Mouse (Mus musculus) liver, postnatal 0 days (tissue): Measurements from ENCODE around the gene Ctla4. TPM values are rescaled to one million over a fixed set of nuclear protein-coding genes. Genes with fewer than 3 reads are reported as not detected.

ENCODE experiments used
- ATAC-seq: fragments of 200-750 bp; cut with Nextera tagmentation; 2 replicates; pipeline ENCODE4 v1.8.0; 2017; ENCODE audit warnings: mild to moderate bottlenecking, moderate library complexity
- DNase-seq: peaks from one replicate; pipeline ENCODE4 v3.0.0-alpha.2; 2016
- H3K27ac ChIP-seq: fragments of 300-500 bp; sonication (generic); 2 replicates; pipeline ENCODE4 v1.5.1; 2014; ENCODE audit warnings: antibody characterized with exemption, moderate library complexity, mild to moderate bottlenecking, low read depth
- H3K27me3 ChIP-seq: fragments of 300-500 bp; sonication (generic); 2 replicates; pipeline ENCODE4 v1.6.1; 2014; ENCODE audit warnings: low read length, control low read depth, mixed read lengths; ENCODE audit not compliant: insufficient read depth
- H3K36me3 ChIP-seq: fragments of 300-500 bp; sonication (generic); replicated peaks from 2 replicates; pipeline ENCODE4 v1.6.1; 2014; ENCODE audit warnings: mild to moderate bottlenecking, control low read depth, low read length, moderate library complexity, mixed read lengths; ENCODE audit not compliant: insufficient read depth
- H3K4me1 ChIP-seq: fragments of 300-500 bp; sonication (generic); 2 replicates; pipeline ENCODE4 v1.6.1; 2014; ENCODE audit warnings: antibody characterized with exemption, mild to moderate bottlenecking, control low read depth; ENCODE audit not compliant: insufficient read depth
- H3K4me2 ChIP-seq: fragments of 300-500 bp; sonication (generic); 2 replicates; pipeline ENCODE4 v1.6.1; 2014; ENCODE audit warnings: low read depth, mild to moderate bottlenecking, low read length, moderate library complexity, mixed read lengths
- H3K4me3 ChIP-seq: fragments of 300-500 bp; sonication (generic); 2 replicates; pipeline ENCODE4 v1.5.1; 2014; ENCODE audit warnings: low read depth, low read length
- H3K9ac ChIP-seq: fragments of 300-500 bp; sonication (generic); replicated peaks from 2 replicates; pipeline ENCODE4 v1.6.1; 2014; ENCODE audit warnings: mild to moderate bottlenecking, moderate library complexity
- H3K9me3 ChIP-seq: fragments of 300-500 bp; sonication (generic); 2 replicates; pipeline ENCODE4 v1.6.1; 2016; ENCODE audit warnings: mild to moderate bottlenecking, control low read depth, low read length, mixed read lengths
- CTCF ChIP-seq: sonication (generic); IDR thresholded peaks from 2 replicates; pipeline ENCODE4 v1.5.1; 2016; ENCODE audit warnings: antibody characterized with exemption, low read depth
- EP300 ChIP-seq: IDR thresholded peaks from 2 replicates; pipeline ENCODE4 v1.6.1; 2016; ENCODE audit warnings: antibody characterized with exemption, low read depth, mild to moderate bottlenecking
- WGBS: fragments of 180-500 bp; shearing (Covaris S2); extraction: QIAGEN DNeasy Blood & Tissue Kit; methylation state at CpG from one replicate; pipeline ENCODE4 v1.1.7; 2014; ENCODE audit not compliant: insufficient replicate concordance; 5-methylcytosine and 5-hydroxymethylcytosine counted together
- polyA plus RNA-seq: library from polyadenylated mRNA; unstranded; fragments of >200 nt; fragmentation: Nextera tagmentation; extraction: Ambion mirVana; gene quantifications from 2 replicates; pipeline ENCODE4 v1.2.1, GENCODE M21; 2015

The Ctla4 gene
- polyA plus RNA-seq, 1 experiment from 2014 or later, result not detected

GRCm38 (mm10) chr1:60857351-60858220 lies 29.2 kb upstream of the Ctla4 start:
- 58% methylated on average over 12 of the region's 12 CpGs for WGBS
- no peak for DNase-seq

GRCm38 (mm10) chr1:60859159-60859558 lies 27.6 kb upstream of the Ctla4 start:
- TF ChIP-seq CTCF, result no peak
- TF ChIP-seq EP300, result no peak
- Histone ChIP-seq H3K4me3 (no peak overlapping the region), H3K36me3 (no peaks in the 10 kb centered on the region), H3K9me3 (no peaks in the 10 kb centered on the region), H3K4me2 (no peak overlapping the region), H3K4me1 (peaks cover 25% of the 10 kb centered on the region), H3K9ac (no peak overlapping the region), H3K27me3 (no peaks in the 10 kb centered on the region), H3K27ac (no peak overlapping the region)
- WGBS, result 58% methylated on average over 3 of the region's 3 CpGs
- ATAC-seq (no peak), DNase-seq (no peak)

More at GRCm38 (mm10) chr1:60857351-60858220, 29.2 kb upstream of the Ctla4 start:
- Histone ChIP-seq H3K36me3 (no peaks in the 10 kb centered on the region), H3K9ac (no peak overlapping the region), H3K4me1 (peaks cover 24% of the 10 kb centered on the region), H3K4me2 (no peak overlapping the region), H3K27ac (no peak overlapping the region), H3K9me3 (no peaks in the 10 kb centered on the region), H3K4me3 (no peak overlapping the region), H3K27me3 (no peaks in the 10 kb centered on the region)
- ATAC-seq, result no peak
- TF ChIP-seq EP300, result no peak
- no peak for TF ChIP-seq CTCF

GRCm38 (mm10) chr1:60859842-60860241 lies 27.0 kb upstream of the Ctla4 start:
- Histone ChIP-seq H3K4me2 (no peak overlapping the region), H3K9me3 (no peaks in the 10 kb centered on the region), H3K4me3 (no peak overlapping the region), H3K36me3 (no peaks in the 10 kb centered on the region), H3K27ac (peak overlapping the region; percentile 62), H3K9ac (no peak overlapping the region), H3K4me1 (peaks cover 25% of the 10 kb centered on the region), H3K27me3 (no peaks in the 10 kb centered on the region)
- ATAC-seq (peak; percentile 90), DNase-seq (peak; percentile 29)
- TF ChIP-seq EP300 (no peak; the same call in 1 of the 2 replicates), CTCF (no peak)
- WGBS, result 38% methylated on average over 3 of the region's 3 CpGs

- peak overlapping the region; percentile 62; the same call in 1 of the 2 replicates for H3K27ac ChIP-seq
- ATAC-seq (no peak), DNase-seq (peak; percentile 36)
- H3K4me3 ChIP-seq, result no peak overlapping the region
- 0 out of 2 replicates have a peak overlapping the region, but pooled peaks have one; percentile 15 for H3K4me2 ChIP-seq
- 14% methylated on average over 3 of the region's 3 CpGs for WGBS
- H3K9ac ChIP-seq, result no peak overlapping the region
- no peaks in the 10 kb centered on the region for H3K27me3 ChIP-seq
- peaks cover 26% of the 10 kb centered on the region for H3K4me1 ChIP-seq
- no peaks in the 10 kb centered on the region for H3K9me3 ChIP-seq
- TF ChIP-seq CTCF (peak; percentile 90), EP300 (no peak)
- no peaks in the 10 kb centered on the region for H3K36me3 ChIP-seq
Observed at GRCm38 (mm10) chr1:60860357-60860946, 26.3 kb upstream of the Ctla4 start.

- Histone ChIP-seq H3K27me3 (no peaks in the 10 kb centered on the region), H3K4me1 (peaks cover 28% of the 10 kb centered on the region), H3K27ac (no peak overlapping the region), H3K4me2 (0 out of 2 replicates have a peak overlapping the region, but pooled peaks have one; percentile 15), H3K9ac (no peak overlapping the region), H3K4me3 (no peak overlapping the region), H3K36me3 (no peaks in the 10 kb centered on the region), H3K9me3 (no peaks in the 10 kb centered on the region)
- DNase-seq (no peak), ATAC-seq (no peak)
- WGBS, result 31% methylated on average over 5 of the region's 5 CpGs
- TF ChIP-seq EP300 (no peak), CTCF (no peak)
Observed at GRCm38 (mm10) chr1:60860955-60861354, 25.8 kb upstream of the Ctla4 start.

GRCm38 (mm10) chr1:60861431-60861830 lies 25.4 kb upstream of the Ctla4 start:
- Histone ChIP-seq H3K27ac (no peak overlapping the region), H3K27me3 (no peaks in the 10 kb centered on the region), H3K36me3 (no peaks in the 10 kb centered on the region), H3K4me3 (no peak overlapping the region), H3K9me3 (no peaks in the 10 kb centered on the region), H3K4me1 (peaks cover 28% of the 10 kb centered on the region), H3K9ac (no peak overlapping the region), H3K4me2 (no peak overlapping the region)
- DNase-seq, result no peak
- TF ChIP-seq CTCF (no peak), EP300 (no peak)
- no peak for ATAC-seq
- WGBS, result 72% methylated on average over 5 of the region's 5 CpGs
